ENCODE assay signal across 32 mouse cellular contexts in the genomic region with DNA sequence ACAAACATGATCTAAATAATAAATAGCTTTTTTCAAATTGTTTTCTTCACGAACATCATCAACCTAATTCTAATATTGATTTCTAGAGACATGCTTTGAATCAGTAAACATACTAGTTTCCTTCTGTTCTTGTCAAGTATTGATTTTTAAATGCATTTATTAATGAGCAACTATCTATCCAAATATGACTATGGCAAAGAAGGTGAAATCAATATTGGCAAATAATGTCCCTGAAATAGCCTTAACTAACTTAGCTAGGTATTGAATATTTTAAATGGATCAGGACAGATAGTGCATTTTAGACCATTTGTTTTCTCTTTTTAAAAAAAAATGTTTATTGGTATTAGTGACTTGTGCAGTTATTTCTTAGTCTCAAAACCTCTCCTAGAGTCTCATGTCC.
"Had no signal": no experiment of that assay in that cellular context is flagged by ENCODE, and none has a peak within 500 bp of the region (broad histone marks: within the 10 kb centered on the region; RNA-seq: fewer than 3 reads in every experiment).

No protein-coding gene starts in this region.

- ATAC-seq: liver, embryonic 12.5 days; lung, postnatal 0 days; midbrain, embryonic 13.5 days; midbrain, embryonic 15.5 days; midbrain, embryonic 16.5 days had no signal

- H3K27me3 ChIP-seq: limb, embryonic 12.5 days; limb, embryonic 13.5 days; limb, embryonic 15.5 days; liver, embryonic 12.5 days; liver, embryonic 13.5 days; liver, embryonic 15.5 days; lung, embryonic 15.5 days; megakaryocyte, embryonic 14.5 days; midbrain, embryonic 12.5 days; midbrain, embryonic 13.5 days; midbrain, embryonic 15.5 days; neural tube, embryonic 12.5 days had no signal

- H3K36me3 ChIP-seq: limb, embryonic 10.5 days; limb, embryonic 12.5 days; limb, embryonic 13.5 days; limb, embryonic 15.5 days; liver, embryonic 12.5 days; liver, embryonic 13.5 days; liver, embryonic 15.5 days; lung, embryonic 15.5 days; midbrain, embryonic 10.5 days; midbrain, embryonic 12.5 days; midbrain, embryonic 13.5 days; midbrain, embryonic 15.5 days; neural tube, embryonic 12.5 days had no signal

- H3K27ac ChIP-seq: left cerebral cortex, adult 2 months; limb, embryonic 10.5 days; limb, embryonic 12.5 days; limb, embryonic 13.5 days; limb, embryonic 15.5 days; liver, embryonic 12.5 days; liver, embryonic 13.5 days; liver, embryonic 14.5 days; liver, embryonic 15.5 days; lung, embryonic 15.5 days; macrophage; midbrain, embryonic 10.5 days; midbrain, embryonic 12.5 days; midbrain, embryonic 13.5 days; midbrain, embryonic 15.5 days; neural tube, embryonic 12.5 days had no signal

- H3K4me3 ChIP-seq: left cerebral cortex, adult 2 months; limb, embryonic 10.5 days; limb, embryonic 12.5 days; limb, embryonic 13.5 days; limb, embryonic 15.5 days; liver, embryonic 12.5 days; liver, embryonic 13.5 days; liver, embryonic 15.5 days; lung, embryonic 15.5 days; megakaryocyte, embryonic 14.5 days; midbrain, embryonic 10.5 days; midbrain, embryonic 12.5 days; midbrain, embryonic 13.5 days; midbrain, embryonic 15.5 days; myocyte; neural tube, embryonic 12.5 days had no signal

- H3K9ac ChIP-seq: limb, embryonic 12.5 days; limb, embryonic 13.5 days; limb, embryonic 15.5 days; liver, embryonic 12.5 days; liver, embryonic 13.5 days; liver, embryonic 14.5 days; liver, embryonic 15.5 days; lung, embryonic 14.5 days; lung, embryonic 15.5 days; midbrain, embryonic 12.5 days; midbrain, embryonic 13.5 days; midbrain, embryonic 15.5 days; neural tube, embryonic 12.5 days had no signal

- H3K4me1 ChIP-seq: limb, embryonic 10.5 days; limb, embryonic 12.5 days; limb, embryonic 13.5 days; limb, embryonic 15.5 days; liver, embryonic 12.5 days; liver, embryonic 13.5 days; liver, embryonic 15.5 days; lung, embryonic 15.5 days; megakaryocyte, embryonic 14.5 days; midbrain, embryonic 10.5 days; midbrain, embryonic 12.5 days; midbrain, embryonic 13.5 days; midbrain, embryonic 15.5 days; neural tube, embryonic 12.5 days had no signal

- H3K9me3 ChIP-seq: limb, embryonic 10.5 days; limb, embryonic 12.5 days; limb, embryonic 13.5 days; limb, embryonic 15.5 days; liver, embryonic 12.5 days; liver, embryonic 13.5 days; liver, embryonic 15.5 days; lung, embryonic 15.5 days; megakaryocyte, embryonic 14.5 days; midbrain, embryonic 10.5 days; midbrain, embryonic 12.5 days; midbrain, embryonic 13.5 days; midbrain, embryonic 15.5 days; neural tube, embryonic 12.5 days had no signal

- H3K4me2 ChIP-seq: limb, embryonic 12.5 days; limb, embryonic 13.5 days; limb, embryonic 15.5 days; liver, embryonic 11.5 days; liver, embryonic 12.5 days; liver, embryonic 13.5 days; liver, embryonic 15.5 days; lung, embryonic 14.5 days; lung, embryonic 15.5 days; midbrain, embryonic 11.5 days; midbrain, embryonic 12.5 days; midbrain, embryonic 13.5 days; midbrain, embryonic 15.5 days; neural tube, embryonic 12.5 days had no signal

- DNase-seq: left cerebral cortex, postnatal 4 days; liver; liver, embryonic 13.5 days; lung, adult 18-20 months; lung, adult 2 months; lung, postnatal 10 days; lung, postnatal 14 days; lung, postnatal 36 days; lung, postnatal 4 days; midbrain, embryonic 14.5 days had no signal
